Mouse (Mus musculus): ENCODE results near the gene Gstz1.
"Not testable (repeated sequence)": the region's sequence is repeated elsewhere in the genome, so short reads cannot be mapped to it uniquely, and the experiment has no call there.

Gene Gstz1

GRCm38 (mm10) chr12:87154448-87154847 lies 7.5 kb downstream of the Gstz1 start:
- in situ Hi-C loops (cut with MboI; ENCODE audit: low sequenced_read_pairs): not testable (repeated sequence)

- in situ Hi-C loops (cut with MboI; ENCODE audit: low sequenced_read_pairs): no loop called here
Observed at GRCm38 (mm10) chr12:87157361-87157760, 10.4 kb downstream of the Gstz1 start.

- in situ Hi-C loops (cut with MboI; ENCODE audit: low sequenced_read_pairs): no loop called here
Observed at GRCm38 (mm10) chr12:87158099-87158498, 11.1 kb downstream of the Gstz1 start.

- in situ Hi-C loops (cut with MboI; ENCODE audit: low sequenced_read_pairs): no loop called here
Observed at GRCm38 (mm10) chr12:87160310-87160709, 13.3 kb downstream of the Gstz1 start.

- in situ Hi-C loops (cut with MboI; ENCODE audit: low sequenced_read_pairs): no loop called here
Observed at GRCm38 (mm10) chr12:87160815-87161214, 13.8 kb downstream of the Gstz1 start.

DNA sequence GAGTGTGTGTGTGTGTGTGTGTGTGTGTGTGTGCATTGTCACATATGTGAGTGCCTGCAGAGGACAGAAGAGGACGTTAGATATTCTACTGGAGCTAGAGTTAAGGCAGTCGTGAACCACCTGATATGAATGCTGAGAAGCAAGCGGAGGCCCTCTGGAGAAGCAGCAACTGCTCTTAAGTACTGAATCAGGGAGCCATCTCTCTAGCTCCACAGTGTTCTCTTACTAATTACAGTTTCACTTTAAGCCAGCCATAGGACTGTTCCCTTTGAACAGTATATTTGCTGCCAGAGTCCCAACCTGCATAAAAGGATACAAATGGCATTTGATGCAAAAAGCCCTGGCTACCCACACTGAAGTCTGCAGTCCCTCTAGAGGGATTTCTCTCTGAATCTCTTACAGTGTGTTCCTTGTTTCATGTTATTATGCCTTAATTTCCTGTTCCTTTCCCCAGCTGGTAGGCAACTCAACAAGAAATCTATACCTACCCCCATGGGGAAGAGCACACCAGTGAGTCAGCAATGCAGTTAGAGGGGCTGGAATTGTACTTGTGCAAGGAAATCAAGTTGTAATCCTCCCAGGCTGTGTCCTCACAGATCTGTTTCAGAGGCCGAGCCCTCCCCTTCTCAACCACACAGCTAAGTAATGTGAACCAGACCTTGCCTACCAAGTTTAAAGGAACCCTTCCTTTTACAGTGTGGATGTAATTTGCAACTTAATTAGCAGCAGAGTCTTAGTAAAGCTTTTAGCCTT lies 28.4 kb downstream of the Gstz1 start:
- in situ Hi-C loops (cut with MboI; ENCODE audit: low sequenced_read_pairs): no loop called here

DNA sequence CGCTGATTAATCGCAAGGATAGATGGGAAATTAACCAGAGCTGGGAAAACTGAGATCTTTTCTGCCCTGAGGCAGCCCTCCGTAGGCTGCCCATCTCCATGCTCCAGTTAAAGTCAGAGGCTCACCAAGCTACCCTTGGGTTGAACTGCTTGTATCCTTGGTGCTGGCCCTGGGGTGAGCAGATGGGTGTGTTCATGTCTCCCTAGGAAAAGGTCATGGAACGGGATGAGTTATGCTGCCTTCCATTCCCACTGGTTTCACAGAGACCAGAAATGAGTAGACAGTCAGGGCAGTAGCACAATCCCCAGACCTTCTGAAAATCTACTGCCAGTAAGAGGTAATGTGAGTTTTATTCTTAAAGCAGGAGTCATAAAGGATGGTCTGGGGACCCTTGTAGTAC lies 30.7 kb downstream of the Gstz1 start:
- in situ Hi-C loops (cut with MboI; ENCODE audit: low sequenced_read_pairs): no loop called here

GRCm38 (mm10) chr12:87193008-87193407 lies 46.0 kb downstream of the Gstz1 start:
- in situ Hi-C loops (cut with MboI; ENCODE audit: low sequenced_read_pairs): no loop called here

DNA sequence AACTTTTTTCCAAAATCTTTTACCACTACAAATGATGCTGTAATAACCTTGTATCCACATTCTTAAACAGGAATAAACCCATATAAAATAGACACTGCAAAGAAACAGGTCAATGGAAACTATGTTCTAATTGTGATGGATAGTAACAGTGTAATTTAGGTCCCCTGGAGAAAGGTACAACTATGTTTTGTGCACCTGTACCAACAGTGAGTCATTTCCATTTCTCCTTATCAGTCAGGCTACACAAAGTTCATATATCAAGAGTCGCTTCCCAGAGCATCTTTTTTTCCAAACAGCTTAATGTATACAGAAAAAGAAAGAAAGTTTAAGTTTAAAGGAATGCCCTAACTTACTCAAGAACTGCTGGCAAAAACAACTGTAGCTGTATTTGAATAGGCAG lies 48.1 kb downstream of the Gstz1 start:
- in situ Hi-C loops (cut with MboI; ENCODE audit: low sequenced_read_pairs): no loop called here

- in situ Hi-C loops (cut with MboI; ENCODE audit: low sequenced_read_pairs): no loop called here
Observed at GRCm38 (mm10) chr12:87196310-87196709, 49.3 kb downstream of the Gstz1 start.

- in situ Hi-C loops (cut with MboI; ENCODE audit: low sequenced_read_pairs): no loop called here
Observed at GRCm38 (mm10) chr12:87198792-87199191, 51.8 kb downstream of the Gstz1 start.

- in situ Hi-C loops (cut with MboI; ENCODE audit: low sequenced_read_pairs): no loop called here
Observed at GRCm38 (mm10) chr12:87199206-87199972, 52.4 kb downstream of the Gstz1 start, which contains the start of gene Samd15. Gene Samd15, plus strand, starts transcription at chr12:87199723.

DNA sequence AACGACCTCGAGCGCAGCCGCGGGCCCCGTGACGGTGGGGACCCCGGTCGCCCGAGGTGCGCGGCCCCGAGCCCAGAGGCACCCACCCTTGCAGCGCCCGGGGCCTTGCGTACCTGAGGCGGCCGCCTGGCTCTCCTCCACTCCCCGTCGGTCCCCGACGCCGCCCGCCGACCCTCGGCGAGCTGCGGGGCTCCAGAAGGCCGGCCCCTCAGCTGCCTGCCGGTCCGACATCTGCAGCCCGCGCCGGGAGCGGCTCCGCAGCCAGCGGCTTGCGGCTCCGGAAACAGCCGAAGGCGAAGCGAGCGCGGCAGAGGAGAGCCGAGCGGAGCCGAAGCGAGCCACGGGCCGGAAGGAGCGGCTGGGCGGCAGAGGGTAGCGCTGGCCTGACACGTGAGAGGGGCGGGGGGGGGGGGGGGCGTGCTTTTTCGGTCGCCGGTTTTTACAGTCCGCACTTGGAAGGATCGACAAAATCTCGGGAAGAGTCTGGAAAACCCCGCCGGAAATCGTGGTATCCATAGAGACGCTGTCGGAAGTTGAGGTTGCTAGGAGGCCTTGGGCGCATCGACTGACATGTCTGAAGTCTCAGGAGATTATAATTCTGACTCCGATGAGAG lies 53.1 kb downstream of the Gstz1 start, which contains the start of gene Tmed8:
Gene Tmed8, minus strand, starts transcription at position 482 of the 614 bp plus-strand sequence.
- in situ Hi-C loops (cut with MboI; ENCODE audit: low sequenced_read_pairs): no loop called here

DNA sequence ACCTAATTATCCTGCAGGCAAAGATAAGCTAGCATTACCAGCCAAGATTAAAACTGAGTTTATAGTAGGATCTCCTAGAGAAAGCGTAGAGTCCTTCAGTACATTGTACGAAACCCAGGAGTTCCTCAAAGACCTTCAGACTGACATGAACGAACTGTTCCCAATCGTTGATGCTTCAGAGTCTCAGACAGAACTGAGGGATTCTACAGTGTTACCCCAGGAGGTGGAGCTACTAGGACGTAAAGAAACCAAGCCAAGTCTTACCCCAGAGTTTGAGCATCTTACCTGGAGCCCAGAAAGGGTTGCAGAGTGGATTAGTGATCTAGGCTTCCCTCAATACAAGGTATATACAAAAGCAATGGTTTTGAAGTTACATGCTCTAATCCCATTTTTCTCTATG lies 54.7 kb downstream of the Gstz1 start:
- in situ Hi-C loops (cut with MboI; ENCODE audit: low sequenced_read_pairs): no loop called here

DNA sequence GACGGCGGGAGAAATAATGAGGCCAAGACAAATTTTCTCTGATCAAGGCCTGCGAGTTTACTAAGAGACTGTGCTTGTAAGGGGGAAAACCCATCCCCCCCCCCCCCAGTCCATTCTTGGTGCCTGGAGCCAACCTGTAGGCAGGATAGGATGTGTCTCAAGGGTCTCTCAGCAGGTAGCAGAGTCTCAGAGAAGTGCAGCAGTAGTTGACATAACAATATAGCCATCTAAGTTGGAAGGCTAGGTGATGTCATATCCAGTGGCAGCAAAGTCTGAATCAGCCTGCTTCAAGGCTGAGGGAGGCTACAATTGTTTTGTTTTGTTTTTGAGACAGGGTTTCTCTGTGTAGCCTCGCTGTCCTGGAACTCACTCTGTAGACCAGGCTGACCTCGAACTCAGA lies 58.8 kb downstream of the Gstz1 start:
- in situ Hi-C loops (cut with MboI; ENCODE audit: low sequenced_read_pairs): not testable (repeated sequence)

- in situ Hi-C loops (cut with MboI; ENCODE audit: low sequenced_read_pairs): no loop called here
Observed at GRCm38 (mm10) chr12:87212844-87213606, 66.1 kb downstream of the Gstz1 start.

Measured in CH12F3 (cell line).